Mouse (Mus musculus) lung, postnatal 25 days (tissue): ENCODE measurements around the gene Olah.
"Not testable (repeated sequence)": the region's sequence is repeated elsewhere in the genome, so short reads cannot be mapped to it uniquely, and the experiment has no call there.

Source experiments
- DNase-seq: peaks from one replicate; pipeline ENCODE4 v3.0.0; 2022; ENCODE audit warnings: low spot score

Olah gene

DNA sequence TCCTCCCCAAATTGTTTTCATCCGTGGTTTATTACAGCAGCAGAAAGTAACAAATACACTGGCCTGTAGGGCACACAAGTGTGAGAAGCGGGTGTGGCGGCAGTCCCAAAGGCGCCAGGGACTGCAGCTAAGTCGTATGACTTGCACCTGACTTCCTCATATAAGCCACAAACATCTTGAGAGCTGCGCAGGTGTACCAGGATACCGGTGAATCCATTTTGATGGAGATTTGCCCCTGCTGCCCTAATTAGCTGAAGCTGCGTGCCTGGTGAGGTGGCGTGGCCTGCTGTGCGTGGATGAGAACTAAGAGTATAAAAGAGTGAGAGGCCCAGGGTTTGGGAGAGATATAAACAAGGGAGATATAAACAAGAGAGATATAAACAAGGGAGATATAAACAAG is at the start of gene Olah:
Gene Olah (minus strand): TSS at position 101 of the 400 bp plus-strand sequence.
- not testable (repeated sequence) for DNase-seq

DNA sequence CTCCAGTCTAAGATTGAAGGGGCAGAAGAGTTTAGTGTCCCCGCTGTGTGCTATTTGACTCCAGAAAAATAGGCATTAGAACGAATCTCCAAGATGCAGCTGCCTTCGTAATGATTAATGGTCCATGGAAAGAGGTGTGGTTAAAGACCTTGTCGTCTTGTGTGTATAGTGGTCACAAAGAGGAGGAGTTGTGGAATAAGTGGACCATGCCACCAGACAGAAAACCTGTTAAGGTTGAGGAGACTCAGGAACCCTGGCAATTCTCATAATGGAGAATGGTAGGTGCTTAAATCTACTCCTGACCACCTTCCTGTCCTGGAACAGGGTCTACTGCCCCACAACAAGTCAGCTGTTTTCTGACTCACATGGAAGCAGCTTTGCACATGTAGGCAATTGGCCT is 49.0 kb upstream of the Olah start:
- no peak for DNase-seq

DNA sequence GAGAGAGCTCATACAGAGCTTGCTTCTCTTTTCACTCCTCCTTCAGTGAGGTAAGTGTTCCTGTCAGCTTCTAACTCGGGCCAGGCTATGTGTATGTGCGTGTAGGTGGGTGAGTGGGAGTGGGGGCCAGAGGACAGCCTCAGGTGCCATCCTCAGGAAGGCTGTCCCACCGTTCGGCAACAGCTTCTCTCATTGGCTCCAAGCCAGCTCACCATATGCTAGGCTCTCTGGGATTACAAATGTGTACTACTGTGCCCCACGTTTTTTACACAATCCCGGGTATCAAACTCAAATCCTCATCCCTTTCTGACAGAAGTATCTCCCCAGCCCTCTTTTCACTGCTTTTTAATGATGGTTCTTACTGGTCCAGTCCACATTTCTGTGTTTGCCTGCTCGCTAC is 47.2 kb upstream of the Olah start:
- no peak for DNase-seq

DNA sequence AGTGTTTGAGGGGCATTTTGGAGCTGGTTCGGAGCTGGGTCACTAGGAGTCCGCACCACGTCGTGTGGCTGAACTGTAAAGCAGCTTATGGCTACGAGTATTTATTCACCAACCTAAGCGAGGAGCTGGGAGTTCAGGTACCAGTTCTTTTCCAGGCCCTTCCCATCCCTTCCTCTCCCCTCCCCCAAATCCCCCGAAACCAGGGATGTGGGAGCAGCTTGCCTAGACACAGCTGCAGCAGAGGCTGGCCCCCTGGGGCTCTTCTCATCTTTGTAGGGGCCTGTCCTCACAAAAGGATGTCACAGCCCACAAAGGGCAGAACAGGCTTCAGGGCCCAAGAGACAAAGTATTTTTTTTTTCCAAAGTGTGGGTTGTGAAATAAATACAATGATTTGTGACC is 40.9 kb upstream of the Olah start:
- no peak for DNase-seq

DNA sequence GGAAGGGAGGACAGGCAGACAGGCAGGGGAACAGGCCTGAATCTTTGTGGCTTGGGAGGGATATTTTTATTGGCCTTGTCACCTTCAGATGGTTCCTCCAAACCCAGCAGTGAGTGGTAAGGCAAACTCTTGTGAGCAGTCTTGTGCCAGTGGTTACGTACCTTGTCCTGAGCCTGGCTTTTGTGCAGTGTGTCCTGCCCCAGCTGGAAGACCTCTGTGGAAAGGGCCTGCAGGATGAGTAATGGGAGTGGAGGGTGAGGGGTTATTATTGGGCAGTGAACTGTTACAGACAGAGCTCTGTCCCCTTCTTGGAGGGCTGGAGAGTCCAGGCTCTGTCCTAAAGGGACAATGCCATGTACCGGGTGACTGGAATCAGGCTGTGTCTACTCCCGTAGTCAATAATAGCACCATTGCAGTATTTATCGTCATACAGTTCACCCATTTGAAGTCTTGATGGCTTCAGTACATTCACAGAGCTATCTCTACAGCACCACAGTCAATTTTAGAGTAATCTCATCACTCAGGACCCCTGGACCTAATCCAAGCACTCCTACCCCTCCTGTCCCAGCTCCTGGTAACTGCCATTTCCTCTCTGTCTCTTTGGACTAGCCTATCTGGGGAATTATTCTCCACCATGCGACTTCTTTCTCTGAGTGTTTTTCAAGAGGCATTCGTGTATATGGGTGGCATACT is 38.5 kb upstream of the Olah start:
- DNase-seq = no peak

DNA sequence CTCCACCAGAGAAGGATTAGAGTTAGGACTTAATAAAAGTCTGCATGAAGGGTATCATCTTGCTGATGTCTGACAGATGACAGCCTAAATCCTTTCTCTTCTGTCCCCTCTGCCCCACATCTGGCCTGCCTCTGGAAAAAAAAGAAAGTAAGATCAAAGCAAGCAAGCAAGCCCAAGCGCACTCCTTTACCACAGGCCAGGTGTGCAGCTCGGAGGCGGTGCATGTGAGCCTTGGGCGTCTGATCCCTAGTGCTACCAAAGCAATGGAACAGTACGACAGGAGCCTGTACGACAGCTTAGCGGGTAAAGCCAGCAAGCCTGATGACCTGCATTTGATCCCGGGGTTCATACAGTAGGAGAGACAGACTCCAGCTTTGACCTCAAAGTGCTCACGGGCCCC is 33.9 kb upstream of the Olah start:
- no peak for DNase-seq

DNA sequence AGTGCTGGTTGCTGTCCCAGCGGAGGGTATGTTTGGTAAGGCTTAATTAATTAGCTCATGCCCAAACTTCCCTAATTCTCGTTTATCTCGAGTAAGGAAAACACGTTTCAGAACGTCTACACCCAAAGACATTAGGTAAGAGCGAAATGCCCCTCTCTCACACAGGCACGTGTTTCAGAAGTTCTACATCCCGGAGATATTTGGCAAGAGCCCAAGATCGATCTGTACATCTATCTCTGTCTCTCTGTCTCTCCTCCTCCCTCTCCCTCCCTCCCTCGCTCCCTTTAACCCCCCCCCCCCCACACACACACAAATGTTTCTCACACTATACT is 27.5 kb upstream of the Olah start:
- DNase-seq = no peak

DNA sequence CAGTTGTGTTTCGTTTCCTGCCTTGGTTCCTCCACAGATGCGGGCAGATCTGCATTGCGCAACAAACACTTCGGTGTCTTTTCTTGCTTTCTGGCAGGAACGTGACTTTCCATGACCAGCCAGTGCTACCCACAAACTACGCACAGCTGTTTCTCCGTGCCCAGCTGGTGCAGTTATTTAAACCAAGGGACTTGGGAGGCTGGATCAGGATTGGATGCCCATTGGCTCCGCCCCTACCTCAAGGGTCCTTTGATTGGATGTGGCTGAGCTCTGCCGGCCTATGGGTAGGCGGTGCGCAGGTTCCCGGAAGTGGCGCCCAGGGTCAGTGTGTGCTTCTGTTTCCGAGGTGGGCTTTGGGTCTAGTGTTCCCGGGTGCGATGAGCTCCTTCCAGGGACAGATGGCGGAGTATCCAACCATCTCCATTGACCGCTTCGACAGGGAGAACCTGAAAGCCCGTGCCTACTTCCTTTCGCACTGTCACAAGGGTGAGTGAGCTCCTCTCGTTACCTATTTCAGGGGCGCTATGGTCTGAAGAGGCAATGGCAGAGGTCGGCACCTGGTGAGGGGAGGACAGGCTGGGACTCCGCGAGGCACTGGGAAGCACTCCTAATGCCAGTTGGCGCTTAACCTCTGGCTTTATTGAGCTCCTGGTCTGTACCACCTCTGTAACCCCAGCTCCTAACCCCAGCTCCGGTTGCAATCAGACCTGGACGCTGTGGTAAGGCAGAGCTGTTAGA is 27.0 kb upstream of the Olah start, which contains the start of gene Dclre1c:
Gene Dclre1c (plus strand): TSS at position 291 of the 738 bp plus-strand sequence.
- DNase-seq = peak; percentile 94

DNA sequence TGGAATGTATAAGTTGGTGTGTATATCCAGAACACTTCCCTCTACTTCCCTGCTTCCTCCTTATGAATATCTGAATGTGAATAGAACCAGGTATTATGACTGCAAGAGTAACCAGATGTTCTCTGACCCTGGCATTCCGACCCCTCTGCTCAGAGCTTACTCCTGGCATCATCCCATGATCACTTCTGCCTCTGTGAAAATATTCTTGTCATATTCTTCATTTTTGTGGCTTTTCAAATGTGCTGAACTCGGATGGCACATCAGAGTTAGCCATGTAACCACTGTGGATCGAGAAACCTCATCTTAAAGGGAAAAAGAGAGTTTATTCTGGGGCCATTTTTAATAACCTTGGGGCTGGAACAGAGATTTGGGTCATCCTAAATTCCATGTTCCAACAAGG is 25.5 kb upstream of the Olah start, which contains the start of gene Meig1:
Gene Meig1 (minus strand): TSS at position 101 of the 400 bp plus-strand sequence.
- DNase-seq = no peak

DNA sequence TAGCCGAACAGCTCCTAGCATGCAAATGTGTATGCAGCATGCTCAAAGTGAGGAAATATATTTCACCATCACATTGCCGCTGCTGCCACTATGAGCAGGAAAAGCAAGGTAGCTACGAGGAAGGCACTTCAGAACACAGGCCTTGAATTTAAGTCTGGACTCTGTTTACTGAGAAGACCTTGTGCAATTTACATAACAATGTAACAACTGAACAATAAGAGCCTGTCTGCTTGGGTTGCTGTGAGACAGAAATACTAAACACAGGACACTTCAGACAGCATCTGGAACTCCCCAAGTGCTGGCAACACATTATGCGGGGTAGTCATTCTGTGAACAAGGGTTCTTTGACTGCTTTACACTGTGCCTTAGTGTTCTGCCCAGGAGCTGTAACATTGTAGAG is 23.1 kb upstream of the Olah start:
- DNase-seq = no peak

DNA sequence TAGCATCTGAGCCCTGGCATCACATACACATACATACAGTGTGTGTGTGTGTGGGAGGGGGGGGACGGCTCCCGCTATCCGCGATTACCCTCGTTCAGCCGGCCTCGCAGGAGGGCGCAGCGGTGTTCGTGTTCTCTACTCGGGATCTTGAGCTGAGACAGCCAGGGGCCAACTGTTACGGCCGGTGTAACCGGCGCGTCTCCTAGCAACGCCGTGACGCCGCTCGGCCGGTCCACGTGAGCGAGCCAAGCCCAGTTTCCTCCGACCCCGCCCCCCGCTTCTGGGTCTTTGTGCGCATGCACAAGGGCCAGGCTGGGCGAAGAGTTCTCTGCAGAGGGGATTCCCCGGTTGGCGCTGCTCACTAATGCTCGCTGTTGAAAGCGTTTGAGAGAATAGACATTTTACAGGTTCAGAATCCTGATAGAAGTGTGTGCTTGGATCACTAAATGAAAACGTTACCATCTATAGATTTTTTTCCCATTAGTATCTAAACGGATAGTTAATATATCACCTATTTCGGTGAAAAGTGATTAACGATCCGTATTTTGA is 21.9 kb upstream of the Olah start:
- DNase-seq = peak; percentile 97

DNA sequence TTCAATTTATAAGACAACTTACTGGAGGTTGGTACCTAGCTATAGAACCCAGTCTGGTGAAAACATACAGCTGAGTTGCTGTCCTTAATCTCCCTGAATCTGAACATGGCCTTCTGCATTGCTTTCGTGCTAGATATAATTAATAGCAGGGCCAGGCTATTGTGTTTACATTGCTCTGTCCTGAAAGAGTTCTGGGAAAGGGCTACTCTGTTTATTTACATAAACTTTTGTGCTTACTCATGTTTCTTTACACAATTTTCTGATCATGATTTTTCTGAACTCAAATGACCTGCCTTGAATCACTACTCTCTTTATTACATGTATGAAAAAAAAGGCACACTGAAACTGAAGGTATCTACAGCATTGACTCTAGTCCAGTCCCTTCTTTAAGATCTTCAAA is 18.7 kb upstream of the Olah start:
- DNase-seq = no peak

DNA sequence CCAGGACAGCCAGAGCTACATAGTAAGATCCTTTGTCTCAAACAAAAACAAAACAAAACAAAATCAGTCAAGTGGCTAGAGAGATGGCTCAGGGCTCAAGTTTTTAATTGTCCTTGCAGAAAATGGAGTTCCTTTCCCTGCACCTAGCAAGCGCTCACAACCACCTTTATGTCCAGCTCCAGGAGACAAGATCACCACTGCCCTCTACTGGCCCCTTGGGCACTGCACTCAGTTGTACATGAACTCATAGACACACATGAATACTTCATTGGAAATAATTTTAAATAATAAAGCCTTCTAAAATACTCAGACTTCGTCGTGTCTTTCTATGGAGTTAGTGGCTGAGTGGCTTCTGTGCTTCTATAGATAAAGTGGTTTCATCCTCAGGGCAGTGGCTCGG is 17.2 kb upstream of the Olah start:
- DNase-seq = peak; percentile 34

DNA sequence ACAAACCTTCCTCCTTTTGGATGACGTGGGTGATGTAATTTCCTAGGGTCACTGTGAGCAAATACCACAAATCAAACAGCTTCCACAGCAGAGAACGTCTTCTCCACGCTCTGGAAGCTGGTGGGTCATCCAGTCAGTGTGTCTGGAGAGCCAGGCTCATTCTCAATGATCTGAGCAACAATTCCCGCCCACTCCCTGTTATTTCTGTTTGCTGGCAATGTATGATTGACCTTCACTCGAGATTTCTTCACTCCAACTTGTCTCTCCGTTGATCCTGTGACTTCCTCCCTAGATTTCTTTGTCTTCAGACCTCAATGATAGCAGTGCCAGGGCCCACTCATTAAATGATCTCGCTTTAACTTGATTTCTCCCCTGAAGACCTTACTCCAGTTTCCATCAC is 10.7 kb upstream of the Olah start:
- no peak for DNase-seq

DNA sequence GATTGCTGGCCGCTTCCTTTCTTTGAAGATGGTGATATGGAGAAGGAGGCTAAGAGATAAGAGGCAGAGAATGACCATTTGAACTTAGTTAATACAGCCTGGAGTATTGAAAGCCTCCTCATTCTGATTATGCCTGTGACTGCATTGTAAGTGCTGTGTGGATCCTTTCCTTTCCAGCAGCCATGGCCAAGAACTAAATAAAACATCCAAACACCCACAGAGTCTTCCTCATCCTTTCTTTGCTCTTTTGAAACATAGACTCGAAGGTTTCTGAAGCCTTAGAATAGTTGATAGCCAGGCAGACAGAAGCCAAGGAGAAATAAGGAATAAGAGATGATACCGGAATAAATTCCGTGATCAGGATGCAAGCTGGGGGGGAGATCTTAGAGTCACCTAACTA is 9.0 kb upstream of the Olah start:
- DNase-seq = no peak

DNA sequence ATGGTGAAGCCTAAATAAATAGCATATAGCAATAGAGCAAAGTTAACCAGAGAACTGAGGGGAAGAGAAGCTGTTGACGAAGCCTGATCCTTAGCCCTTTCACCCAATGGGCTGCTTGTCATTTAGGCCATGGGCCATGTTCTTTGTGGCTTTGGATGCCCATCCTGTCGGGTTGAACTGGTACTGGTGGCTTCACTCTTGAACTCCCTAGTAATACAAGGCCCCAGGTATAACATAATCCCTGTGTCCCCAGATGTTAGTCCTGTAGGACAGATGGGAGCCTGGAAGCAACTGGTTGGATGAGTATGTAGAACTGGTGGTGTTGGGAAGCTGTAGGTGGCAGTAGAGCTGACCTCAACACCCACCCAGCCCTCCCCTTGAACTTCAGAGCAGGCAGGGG is 5.1 kb downstream of the Olah start:
- DNase-seq = no peak

DNA sequence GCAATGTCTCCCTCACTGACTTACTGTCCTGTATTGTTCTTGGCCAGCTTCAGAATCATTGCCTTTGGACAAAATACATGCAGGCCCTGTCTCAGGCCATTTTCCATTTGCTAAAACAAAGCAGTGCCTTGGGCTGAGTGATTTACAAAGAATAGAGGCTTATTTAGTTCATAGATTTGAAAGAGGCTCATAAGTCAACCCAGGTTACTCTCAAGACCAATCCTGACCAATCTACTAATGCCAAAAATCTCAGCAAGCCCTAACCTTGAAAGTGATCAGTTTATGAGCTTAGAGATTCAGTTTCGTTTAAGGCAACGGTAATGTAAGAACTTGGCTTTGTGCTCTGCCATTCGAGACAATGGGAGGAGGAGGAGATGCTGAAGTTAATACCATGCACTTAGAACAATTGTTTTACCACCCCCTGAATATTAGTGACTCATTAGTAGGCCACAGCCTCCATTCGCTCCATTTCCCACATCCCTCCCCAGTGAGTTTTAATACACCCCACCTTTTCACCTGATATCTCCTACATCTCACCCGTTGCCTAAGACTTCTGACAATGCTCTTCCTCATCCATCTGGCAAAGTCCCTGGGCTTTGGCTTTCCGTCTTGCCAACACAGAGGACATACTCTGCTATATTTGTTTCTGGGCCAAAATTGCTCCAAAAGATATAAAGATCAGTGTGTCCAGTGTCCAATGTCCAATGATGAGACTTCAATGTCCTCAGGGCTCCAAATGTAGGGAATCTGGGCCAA is 9.7 kb downstream of the Olah start:
- no peak for DNase-seq

DNA sequence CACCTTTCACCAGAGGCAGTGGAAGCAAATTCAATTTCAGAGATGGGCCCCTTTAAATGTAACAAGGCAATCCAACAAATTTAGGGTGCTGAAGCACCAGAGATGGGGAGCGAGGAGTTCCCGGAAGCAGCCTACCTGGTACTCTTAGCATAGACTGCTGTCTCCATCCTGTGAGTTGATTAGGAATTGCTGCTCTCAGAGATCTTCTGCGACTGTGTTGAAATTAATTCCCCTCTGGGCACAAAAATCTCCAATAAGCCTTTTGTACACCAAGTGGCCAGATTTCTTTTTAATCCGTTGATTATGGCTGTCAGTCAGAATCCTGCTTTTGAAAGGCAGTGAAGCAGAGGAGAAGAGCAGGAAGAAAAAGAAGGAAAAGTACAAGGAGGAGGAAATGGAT is 31.9 kb downstream of the Olah start:
- no peak for DNase-seq

DNA sequence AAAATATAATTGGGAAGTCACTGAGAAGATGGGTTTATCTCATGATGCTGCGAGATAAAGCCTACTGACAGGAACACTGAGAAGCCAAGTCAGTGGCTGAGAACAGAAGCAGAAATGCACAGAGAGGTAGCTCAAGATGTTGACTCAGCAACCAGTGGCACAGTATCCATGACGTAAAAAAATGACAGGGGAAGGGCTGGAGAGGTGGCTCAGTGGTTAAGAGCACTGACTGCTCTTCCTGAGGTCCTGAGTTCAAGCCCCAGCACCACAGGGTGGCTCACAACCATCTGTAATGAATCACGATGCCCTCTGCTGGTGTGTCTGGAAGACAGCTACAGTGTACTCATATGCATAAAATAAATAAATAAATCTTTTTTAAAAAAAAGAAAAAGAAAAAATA is 35.9 kb downstream of the Olah start:
- no peak for DNase-seq

DNA sequence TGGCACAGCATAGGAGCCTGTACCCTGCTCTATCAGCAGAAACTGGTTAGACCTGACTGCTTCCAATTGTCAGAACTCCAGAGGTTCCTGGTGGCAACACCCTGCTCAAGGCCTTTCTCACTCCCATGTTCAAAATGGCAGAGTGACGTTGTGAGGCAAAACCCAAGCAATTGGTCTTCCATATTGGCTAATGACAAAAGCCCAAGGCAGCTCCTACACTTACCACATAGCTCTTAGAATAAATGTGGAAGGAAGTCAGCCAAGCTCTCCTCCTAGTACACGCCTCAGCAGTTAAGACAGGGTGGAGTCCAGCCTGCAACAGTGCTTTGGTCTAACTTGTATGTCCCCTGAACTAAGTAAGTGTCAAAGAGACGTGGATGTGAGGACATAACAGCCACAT is 39.1 kb downstream of the Olah start:
- no peak for DNase-seq

DNA sequence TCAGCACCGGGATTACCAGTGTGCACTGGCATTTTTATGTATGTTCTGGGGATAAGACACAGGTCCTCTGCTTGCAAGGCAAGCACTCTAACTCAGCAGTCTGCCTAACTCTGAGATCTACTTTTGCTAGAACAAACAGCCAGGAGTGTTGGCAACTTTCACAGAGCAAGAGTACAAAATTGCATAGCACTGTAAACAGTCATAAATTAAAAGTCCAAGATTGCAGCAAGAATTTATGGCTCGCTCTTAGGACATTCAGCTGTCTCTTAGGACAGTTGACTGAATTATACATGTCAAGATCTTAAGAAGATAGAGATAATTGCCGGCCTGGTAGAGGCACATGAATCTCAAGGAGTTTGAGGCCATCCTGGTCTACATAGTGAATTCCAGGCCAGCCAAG is 40.7 kb downstream of the Olah start:
- no peak for DNase-seq

DNA sequence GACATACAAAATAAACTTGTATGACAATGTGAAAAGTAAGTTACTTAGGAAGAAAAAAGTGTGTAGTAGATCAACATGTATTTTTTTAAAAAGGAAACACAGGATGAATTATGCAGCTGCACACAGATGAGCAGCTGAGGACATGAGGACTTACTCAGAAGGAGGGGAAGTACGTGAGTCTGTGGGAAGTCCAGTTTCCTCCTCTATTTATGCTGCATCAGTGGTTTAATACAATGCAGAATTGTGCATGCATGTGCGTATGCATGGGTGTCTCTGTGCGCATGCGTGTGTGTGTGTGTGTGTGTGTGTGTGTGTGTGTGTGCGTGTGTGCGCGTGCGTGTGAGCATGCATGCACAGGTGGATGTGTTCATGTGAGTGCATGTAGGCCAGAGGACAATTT is 41.2 kb downstream of the Olah start:
- no peak for DNase-seq

DNA sequence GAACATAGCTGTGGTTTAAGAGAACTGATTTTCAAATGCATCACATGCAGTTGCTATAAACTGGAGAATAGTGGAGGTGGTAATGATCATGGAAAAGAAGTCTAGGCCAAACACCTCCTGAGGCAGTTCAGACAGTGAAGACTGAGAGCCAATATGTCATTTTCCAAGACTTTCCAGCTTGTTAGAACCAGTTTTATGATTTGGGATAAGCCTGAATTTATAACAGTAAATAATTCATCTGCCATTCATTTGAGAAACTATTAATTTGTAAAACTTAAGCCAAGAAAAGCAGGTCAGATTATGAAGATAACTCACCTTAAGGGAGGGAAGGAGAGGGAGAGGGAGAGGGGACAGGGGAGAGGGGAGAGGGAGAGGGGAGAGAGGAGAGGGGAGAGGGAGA is 43.9 kb downstream of the Olah start:
- no peak for DNase-seq
